Mouse (Mus musculus) midbrain, postnatal 0 days (tissue): ENCODE results near the gene Spns2. TPM values are rescaled to one million over a fixed set of nuclear protein-coding genes. Genes with fewer than 3 reads are reported as not detected.

Source experiments
- ATAC-seq: fragments of 200-750 bp; cut with Nextera tagmentation; 2 replicates; pipeline ENCODE4 v1.8.0; 2017; ENCODE audit warnings: moderate number of reproducible peaks, mild to moderate bottlenecking, moderate TSS enrichment, moderate library complexity; ENCODE audit not compliant: low FRiP score
- DNase-seq: peaks from one replicate; pipeline ENCODE4 v3.0.0-alpha.2; 2015; ENCODE audit warnings: low spot score
- H3K27ac ChIP-seq: fragments of 300-500 bp; sonication (generic); 2 replicates; pipeline ENCODE4 v1.5.1; 2014; ENCODE audit warnings: low read depth, mild to moderate bottlenecking, low read length, mixed read lengths
- H3K27me3 ChIP-seq: fragments of 300-500 bp; sonication (generic); 2 replicates; pipeline ENCODE4 v1.6.1; 2014; ENCODE audit warnings: low read length, control low read depth, mixed read lengths; ENCODE audit not compliant: insufficient read depth
- H3K36me3 ChIP-seq: fragments of 300-500 bp; sonication (generic); 2 replicates; pipeline ENCODE4 v1.6.1; 2014; ENCODE audit warnings: low read length, control low read depth, mixed read lengths; ENCODE audit not compliant: insufficient read depth
- H3K4me1 ChIP-seq: fragments of 300-500 bp; sonication (generic); 2 replicates; pipeline ENCODE4 v1.6.1; 2014; ENCODE audit warnings: mild to moderate bottlenecking, control low read depth, antibody characterized with exemption, low read length, mixed read lengths; ENCODE audit not compliant: insufficient read depth
- H3K4me2 ChIP-seq: fragments of 300-500 bp; sonication (generic); 2 replicates; pipeline ENCODE4 v1.6.1; 2014; ENCODE audit warnings: low read depth, mild to moderate bottlenecking, low read length, mixed read lengths; ENCODE audit not compliant: poor library complexity, severe bottlenecking
- H3K4me3 ChIP-seq: fragments of 300-500 bp; sonication (generic); 2 replicates; pipeline ENCODE4 v1.5.1; 2014; ENCODE audit warnings: low read depth, mild to moderate bottlenecking, low read length, moderate library complexity
- H3K9ac ChIP-seq: fragments of 300-500 bp; sonication (generic); replicated peaks from 2 replicates; pipeline ENCODE4 v1.6.1; 2014; ENCODE audit warnings: mild to moderate bottlenecking, low read length, moderate library complexity, mixed read lengths; ENCODE audit not compliant: poor library complexity, severe bottlenecking
- H3K9me3 ChIP-seq: fragments of 300-500 bp; sonication (generic); 2 replicates; pipeline ENCODE4 v1.6.1; 2016; ENCODE audit warnings: low read length, control low read depth
- CTCF ChIP-seq: IDR thresholded peaks from 2 replicates; pipeline ENCODE4 v1.5.1; 2016; ENCODE audit warnings: antibody characterized with exemption, mild to moderate bottlenecking
- WGBS: fragments of 180-500 bp; shearing (Covaris S2); extraction: QIAGEN DNeasy Blood & Tissue Kit; methylation state at CpG from one replicate; pipeline ENCODE4 v1.1.7; 2014; 5-methylcytosine and 5-hydroxymethylcytosine counted together
- polyA plus RNA-seq: library from polyadenylated mRNA; unstranded; fragments of >200 nt; fragmentation: Nextera tagmentation; extraction: Ambion mirVana; gene quantifications from 2 replicates; pipeline ENCODE4 v1.2.1, GENCODE M21; 2015
- total RNA-seq: library from RNA; depleted of rRNA; stranded (reverse); fragments of >200 nt; gene quantifications from 2 replicates; pipeline ENCODE4 v1.2.3, GENCODE M21; 2014

Gene Spns2
- total and polyA plus RNA-seq, 2 experiments from 2014 or later: 7.7 to 56.8 TPM

DNA sequence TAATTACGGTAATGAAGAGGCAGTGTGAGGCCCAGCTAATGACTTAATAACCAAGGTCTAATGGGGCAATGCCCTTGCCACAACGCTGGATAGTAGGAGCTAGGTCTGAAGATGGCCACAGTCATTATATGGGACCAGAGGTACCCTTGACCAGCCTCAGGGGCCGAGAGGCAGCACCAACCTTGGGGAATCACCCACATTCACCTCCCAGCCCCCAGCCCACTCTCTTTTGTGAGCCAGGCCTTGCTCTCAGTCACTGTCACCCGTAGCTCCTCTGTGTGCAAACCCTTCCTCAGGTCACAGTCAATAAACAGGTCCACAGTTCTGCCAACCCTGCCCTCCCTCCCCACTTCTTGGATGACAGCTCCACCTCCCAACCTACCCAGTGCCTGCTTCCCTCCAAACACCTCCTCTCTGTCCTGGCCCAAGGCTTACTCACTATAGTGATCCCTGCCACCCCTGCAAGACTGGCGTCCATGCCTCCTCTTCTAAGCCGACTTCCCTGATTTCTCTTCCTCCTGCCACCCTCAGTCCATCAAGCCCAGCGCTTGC is 13.6 kb downstream of the Spns2 start:
- Histone ChIP-seq H3K27me3 (no peaks in the 10 kb centered on the region), H3K36me3 (peaks cover 9% of the 10 kb centered on the region; the same call in 1 of the 2 replicates)
- WGBS: 82% methylated on average over 7 of the region's 7 CpGs

GRCm38 (mm10) chr11:72475408-72475807 is 14.3 kb downstream of the Spns2 start:
- TF ChIP-seq CTCF: no peak
- DNase-seq: no peak
- 78% methylated on average over 7 of the region's 7 CpGs for WGBS
- Histone ChIP-seq H3K27me3 (no peaks in the 10 kb centered on the region), H3K9ac (no peak overlapping the region), H3K27ac (no peak overlapping the region), H3K4me2 (no peak overlapping the region), H3K4me3 (no peak overlapping the region), H3K36me3 (peaks cover 9% of the 10 kb centered on the region; the same call in 1 of the 2 replicates), H3K4me1 (no peaks in the 10 kb centered on the region), H3K9me3 (no peaks in the 10 kb centered on the region)
- no peak for ATAC-seq

More for the DNA sequence above, 13.6 kb downstream of the Spns2 start:
- ATAC-seq: no peak
- no peak for DNase-seq
- Histone ChIP-seq H3K4me1 (no peaks in the 10 kb centered on the region), H3K27ac (no peak overlapping the region), H3K4me2 (no peak overlapping the region), H3K9me3 (no peaks in the 10 kb centered on the region), H3K4me3 (no peak overlapping the region), H3K9ac (no peak overlapping the region)
- TF ChIP-seq CTCF: no peak

DNA sequence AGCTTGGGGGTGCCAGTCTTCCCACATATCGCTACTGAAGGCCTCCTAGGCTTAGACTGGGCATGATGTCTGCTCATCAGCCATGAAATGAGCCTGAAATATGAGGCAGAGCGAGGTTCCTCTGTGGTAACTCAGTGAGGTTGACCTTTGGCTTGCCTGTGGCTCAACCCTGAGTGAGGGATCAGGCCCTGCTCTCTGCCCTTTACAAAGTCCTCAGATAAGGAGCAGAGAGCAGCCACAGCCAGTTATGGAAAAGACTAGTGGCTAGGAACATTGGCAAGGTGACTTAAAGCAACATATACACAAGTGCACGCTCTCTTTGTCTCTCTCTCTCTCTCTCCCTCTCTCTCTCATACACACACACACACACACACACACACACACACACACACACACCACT is 14.8 kb downstream of the Spns2 start:
- whole genome bisulfite sequencing: 85% methylated on average over 3 of the region's 3 CpGs
- Histone ChIP-seq H3K9ac (no peak overlapping the region), H3K4me1 (no peaks in the 10 kb centered on the region), H3K9me3 (no peaks in the 10 kb centered on the region), H3K36me3 (peaks cover 9% of the 10 kb centered on the region; the same call in 1 of the 2 replicates), H3K4me2 (no peak overlapping the region), H3K4me3 (no peak overlapping the region), H3K27me3 (no peaks in the 10 kb centered on the region), H3K27ac (no peak overlapping the region)
- ATAC-seq (no peak), DNase-seq (no peak)
- TF ChIP-seq CTCF: no peak

DNA sequence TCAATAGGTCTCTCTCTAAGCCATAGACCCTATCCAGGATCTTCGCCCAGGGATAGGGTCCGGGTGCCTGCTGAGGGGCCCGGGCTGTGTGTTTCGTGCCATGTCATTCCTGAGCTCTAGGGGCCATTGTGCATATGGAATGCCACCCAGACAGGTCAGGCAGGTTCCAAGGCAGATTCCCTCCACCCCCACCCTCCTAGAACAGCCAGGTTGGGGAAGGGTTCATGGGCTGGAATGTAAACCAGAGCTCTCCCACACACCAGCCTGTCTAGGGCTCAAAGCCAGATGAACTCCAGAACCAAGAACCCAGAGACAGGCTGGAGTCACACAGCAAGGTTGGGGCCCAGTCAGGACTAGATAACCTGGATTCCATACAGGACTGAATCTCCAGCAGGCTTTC is 16.2 kb downstream of the Spns2 start:
- DNase-seq: no peak
- 91% methylated on average over 4 of the region's 4 CpGs for WGBS
- no peaks in the 10 kb centered on the region for H3K4me1 ChIP-seq
- no peak for ATAC-seq
- H3K9me3 ChIP-seq: no peaks in the 10 kb centered on the region
- no peak overlapping the region for H3K9ac ChIP-seq
- no peaks in the 10 kb centered on the region for H3K27me3 ChIP-seq
- no peak overlapping the region for H3K4me3 ChIP-seq
- TF ChIP-seq CTCF: no peak
- H3K4me2 ChIP-seq: no peak overlapping the region
- H3K27ac ChIP-seq: no peak overlapping the region
- H3K36me3 ChIP-seq: peaks cover 9% of the 10 kb centered on the region; the same call in 1 of the 2 replicates

DNA sequence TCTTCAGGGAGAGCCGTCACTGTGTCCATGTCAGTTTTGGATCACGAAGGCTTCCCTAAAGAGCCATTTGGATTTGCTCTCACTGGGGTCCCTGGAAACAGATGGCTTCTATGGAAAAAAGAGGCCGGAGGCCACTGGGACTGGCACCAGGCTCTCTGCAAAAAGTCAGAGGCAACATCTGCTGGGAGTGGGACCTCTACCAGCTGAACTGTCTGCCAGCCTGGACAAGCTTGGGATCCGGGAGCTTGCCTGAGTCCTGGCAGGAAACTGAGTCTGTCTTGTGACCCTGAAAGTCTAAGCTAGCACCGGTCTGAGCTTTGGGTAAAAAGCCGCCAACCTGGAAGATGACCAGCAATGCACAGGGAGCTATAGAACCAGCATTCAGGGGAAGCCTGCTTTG is 18.3 kb downstream of the Spns2 start:
- Histone ChIP-seq H3K9ac (0 out of 2 replicates have a peak overlapping the region, but pooled peaks have one; percentile 14), H3K4me3 (no peak overlapping the region), H3K36me3 (peaks cover 9% of the 10 kb centered on the region; the same call in 1 of the 2 replicates), H3K9me3 (no peaks in the 10 kb centered on the region), H3K4me1 (no peaks in the 10 kb centered on the region), H3K27ac (no peak overlapping the region), H3K4me2 (no peak overlapping the region), H3K27me3 (no peaks in the 10 kb centered on the region)
- DNase-seq (no peak), ATAC-seq (no peak)
- no peak for TF ChIP-seq CTCF
- 79% methylated on average over 6 of the region's 6 CpGs for WGBS

DNA sequence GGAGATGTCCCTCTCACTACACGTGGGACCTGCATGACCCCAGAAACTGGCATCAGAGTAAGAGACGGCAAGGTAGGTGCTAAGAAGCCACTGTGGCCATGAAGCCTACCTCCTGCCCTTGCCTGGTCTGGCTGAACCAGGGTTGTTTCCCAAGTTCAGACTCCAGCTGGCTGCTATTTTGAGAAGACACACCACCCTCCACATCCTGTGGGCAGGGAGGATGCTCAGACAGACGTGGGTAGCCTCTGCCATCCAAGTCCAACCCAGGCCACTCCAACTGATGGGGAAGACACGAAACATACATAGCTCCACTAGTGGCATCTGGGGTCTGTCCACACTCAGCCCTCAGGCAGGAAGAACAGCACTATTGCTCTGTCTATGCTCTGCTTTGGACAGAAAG is 19.7 kb downstream of the Spns2 start:
- Histone ChIP-seq H3K9ac (no peak overlapping the region), H3K4me3 (no peak overlapping the region), H3K36me3 (peaks cover 9% of the 10 kb centered on the region; the same call in 1 of the 2 replicates), H3K27ac (no peak overlapping the region), H3K4me2 (no peak overlapping the region), H3K27me3 (no peaks in the 10 kb centered on the region), H3K9me3 (no peaks in the 10 kb centered on the region), H3K4me1 (no peaks in the 10 kb centered on the region)
- WGBS: 72% methylated on average over 4 of the region's 4 CpGs
- no peak for TF ChIP-seq CTCF
- no peak for DNase-seq
- no peak for ATAC-seq
